Mouse (Mus musculus): Measurements from ENCODE around the gene Gm13420.
"Not testable (repeated sequence)": the region's sequence is repeated elsewhere in the genome, so short reads cannot be mapped to it uniquely, and the experiment has no call there.

Gm13420 gene

DNA sequence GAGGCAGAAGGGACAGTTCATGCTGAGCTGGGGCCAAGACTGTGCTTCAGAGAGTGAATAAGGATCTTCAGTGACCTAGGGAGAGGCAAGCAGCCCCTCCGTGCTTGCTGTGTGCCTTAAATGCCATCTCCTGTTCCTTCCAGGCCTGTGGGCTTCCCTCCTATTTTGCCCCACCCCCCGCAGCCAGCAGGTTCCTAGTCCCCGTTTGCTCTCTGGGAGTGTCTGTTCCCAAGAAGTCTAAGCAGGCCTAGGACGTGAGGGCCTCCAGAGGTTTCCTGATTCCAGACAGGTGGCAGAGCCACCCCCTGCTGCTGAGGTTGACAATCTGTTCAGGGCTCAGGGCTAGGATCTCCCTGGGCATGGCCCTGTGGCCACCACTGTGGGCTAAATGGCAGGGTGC, 12.7 kb downstream of the Gm13420 start:
- in situ Hi-C loops (cut with MboI, MseI) = no loop called here

- in situ Hi-C loops (cut with MboI, MseI) = no loop called here
Observed at GRCm38 (mm10) chr2:29737209-29737925, 14.1 kb downstream of the Gm13420 start.

DNA sequence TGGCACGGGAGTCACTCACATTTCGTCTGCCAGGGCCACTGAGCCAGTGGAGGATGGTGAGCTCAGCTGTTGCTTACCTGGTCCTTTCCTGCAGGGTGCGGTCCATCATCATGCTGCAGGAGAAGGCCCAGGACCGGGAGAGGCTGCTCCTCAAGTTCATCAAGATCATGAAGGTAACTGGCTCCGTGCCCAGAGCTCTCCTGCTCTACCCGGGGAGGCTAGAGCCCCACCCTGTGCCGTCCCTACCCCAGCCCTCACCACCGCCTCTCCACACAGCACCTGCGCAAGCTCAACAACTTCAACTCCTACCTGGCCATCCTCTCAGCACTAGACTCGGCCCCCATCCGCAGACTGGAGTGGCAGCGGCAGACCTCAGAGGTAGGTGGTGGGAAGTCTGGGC, 15.8 kb downstream of the Gm13420 start:
- in situ Hi-C loops (cut with MboI, MseI) = no loop called here

GRCm38 (mm10) chr2:29733348-29733747, 18.1 kb downstream of the Gm13420 start:
- in situ Hi-C loops (cut with MboI, MseI) = no loop called here

GRCm38 (mm10) chr2:29732559-29732958, 18.9 kb downstream of the Gm13420 start:
- in situ Hi-C loops (cut with MboI, MseI) = no loop called here

DNA sequence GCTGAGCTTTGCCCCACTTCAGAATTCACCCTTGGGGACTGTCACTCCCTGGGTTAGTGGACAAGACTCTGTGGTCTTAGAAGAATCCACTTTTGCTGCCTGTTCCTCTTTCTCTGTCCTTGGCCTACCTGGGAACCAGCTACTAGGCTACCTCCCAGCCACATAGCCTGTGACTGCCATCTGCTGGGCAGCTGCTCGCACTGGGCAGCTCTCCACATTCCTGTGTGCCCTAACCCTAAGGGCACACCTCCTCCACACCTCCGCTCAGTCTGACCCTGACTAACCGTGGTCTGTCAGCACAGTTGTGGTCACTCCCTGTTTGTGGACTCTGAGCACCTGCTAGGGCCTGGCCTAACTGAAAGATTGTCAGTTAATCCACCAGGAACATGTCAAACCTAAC, 19.9 kb downstream of the Gm13420 start:
- in situ Hi-C loops (cut with MboI, MseI) = no loop called here

DNA sequence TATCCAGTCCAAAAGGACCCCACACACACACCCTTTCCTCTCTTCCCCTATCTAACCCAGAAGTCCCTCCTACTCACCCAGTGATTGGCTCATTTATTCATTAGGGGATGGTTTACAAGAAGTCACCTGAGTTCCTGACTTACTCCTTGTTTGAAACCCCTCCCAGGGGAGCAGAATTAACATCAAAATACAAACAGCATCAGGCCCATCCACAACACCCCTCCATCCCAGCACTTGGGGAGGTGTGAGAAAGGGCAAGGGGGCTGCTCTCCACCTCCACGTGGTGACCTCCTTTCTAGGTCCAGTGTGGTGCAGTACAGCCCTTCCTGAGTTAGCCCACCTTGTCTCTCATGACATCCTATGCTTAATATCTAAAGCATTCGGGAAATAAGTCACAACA, 22.0 kb downstream of the Gm13420 start:
- in situ Hi-C loops (cut with MboI, MseI) = no loop called here

DNA sequence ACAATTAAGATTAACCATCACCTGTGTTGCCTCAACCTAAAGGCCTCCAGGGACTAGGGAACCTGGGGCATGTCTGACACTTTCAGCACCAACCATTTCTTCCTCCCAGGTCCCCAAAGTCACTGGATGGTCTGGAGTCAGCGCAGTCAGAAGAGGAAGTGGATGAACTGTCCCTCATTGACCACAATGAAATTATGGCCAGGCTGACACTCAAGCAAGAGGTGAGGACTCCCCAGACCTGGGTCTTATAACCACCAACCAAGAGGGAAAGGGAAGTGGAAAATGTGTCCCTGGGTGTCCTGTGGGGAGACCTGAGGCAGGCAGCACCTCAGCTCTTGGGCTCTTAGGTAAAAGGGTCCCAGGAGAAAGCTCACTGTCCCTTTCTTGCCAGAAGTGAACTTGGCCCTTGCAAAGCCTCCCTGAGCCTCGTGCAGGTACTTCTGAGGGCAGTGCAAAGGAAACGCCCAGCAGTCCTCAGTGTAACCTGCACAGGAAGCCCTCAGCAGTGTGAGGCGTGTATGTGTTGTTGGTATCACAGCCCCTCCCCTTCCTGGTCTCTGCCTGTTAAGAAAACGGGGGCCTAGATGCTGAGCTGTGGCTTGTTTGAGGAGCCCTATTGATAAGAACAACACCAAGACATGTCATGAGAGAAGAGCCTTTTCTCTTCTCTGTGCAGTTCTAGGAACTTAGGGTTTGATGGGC, 26.7 kb downstream of the Gm13420 start:
- in situ Hi-C loops (cut with MboI, MseI) = no loop called here

GRCm38 (mm10) chr2:29723132-29723531, 28.4 kb downstream of the Gm13420 start:
- in situ Hi-C loops (cut with MboI, MseI) = no loop called here

GRCm38 (mm10) chr2:29718581-29718980, 32.9 kb downstream of the Gm13420 start:
- in situ Hi-C loops (cut with MboI, MseI) = no loop called here

- in situ Hi-C loops (cut with MboI, MseI) = no loop called here
Observed at GRCm38 (mm10) chr2:29716691-29717090, 34.8 kb downstream of the Gm13420 start.

DNA sequence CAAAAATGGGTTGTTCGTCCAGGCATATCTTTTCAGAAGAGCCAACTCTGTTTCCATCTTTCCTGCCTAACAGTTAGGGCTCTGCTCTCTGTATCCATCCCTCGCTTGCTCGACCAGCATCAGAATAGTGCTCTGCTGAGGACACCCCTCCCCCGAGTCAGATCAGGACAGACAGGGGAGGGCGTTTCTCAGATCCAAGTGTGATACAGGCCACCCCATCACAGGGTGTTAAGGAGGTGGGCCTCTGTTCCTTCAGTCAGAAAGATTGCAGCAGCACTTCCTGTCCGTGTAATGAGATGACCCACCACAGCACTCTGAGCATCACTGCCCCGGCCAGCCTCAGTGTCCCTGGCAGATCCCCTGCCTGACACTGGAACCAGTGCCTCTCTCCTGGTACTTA, 35.3 kb downstream of the Gm13420 start:
- in situ Hi-C loops (cut with MboI, MseI) = no loop called here

GRCm38 (mm10) chr2:29714127-29714526, 37.4 kb downstream of the Gm13420 start:
- in situ Hi-C loops (cut with MboI, MseI) = no loop called here

DNA sequence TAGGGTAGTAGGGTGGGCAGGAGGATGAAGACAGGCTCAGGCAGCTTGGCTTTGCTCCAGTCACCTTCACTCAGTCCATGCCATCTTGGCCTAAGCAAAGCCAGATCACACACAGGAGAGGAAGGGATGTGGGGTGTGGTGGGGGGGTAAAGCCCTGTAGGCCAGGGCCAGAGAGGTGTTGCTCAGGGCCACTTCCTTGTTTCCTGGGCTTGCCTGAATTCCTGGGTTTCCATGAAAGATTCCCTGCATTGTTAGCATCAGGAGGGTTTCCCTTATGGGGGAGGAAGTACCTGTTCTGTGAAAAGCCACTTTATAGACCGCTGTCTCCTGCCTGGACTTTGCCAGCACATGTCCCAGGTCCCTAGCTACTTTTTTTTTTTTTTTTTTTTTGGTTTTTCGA, 38.0 kb downstream of the Gm13420 start:
- in situ Hi-C loops (cut with MboI, MseI) = no loop called here

- in situ Hi-C loops (cut with MboI, MseI) = no loop called here
Observed at GRCm38 (mm10) chr2:29711877-29712276, 39.6 kb downstream of the Gm13420 start.

DNA sequence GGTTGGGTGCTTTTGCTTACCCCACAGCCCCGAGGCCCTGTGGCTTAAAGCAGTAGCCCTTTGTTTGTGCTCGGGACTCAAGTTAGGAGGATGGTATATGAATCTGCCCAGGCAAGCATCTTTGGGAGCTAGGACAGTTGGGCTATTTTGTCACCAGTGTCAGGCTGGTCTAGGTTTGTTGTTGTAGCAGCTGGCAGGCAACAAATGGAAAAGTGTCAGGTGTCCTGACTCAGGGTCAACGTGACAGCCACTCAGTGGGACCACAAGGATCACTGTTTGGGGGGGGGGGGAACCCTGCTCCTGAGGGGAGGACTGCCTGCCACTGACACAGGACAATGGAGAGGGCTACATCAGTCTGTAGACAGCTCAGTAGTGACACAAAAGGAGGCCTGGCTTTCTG, 40.4 kb downstream of the Gm13420 start:
- in situ Hi-C loops (cut with MboI, MseI) = no loop called here

DNA sequence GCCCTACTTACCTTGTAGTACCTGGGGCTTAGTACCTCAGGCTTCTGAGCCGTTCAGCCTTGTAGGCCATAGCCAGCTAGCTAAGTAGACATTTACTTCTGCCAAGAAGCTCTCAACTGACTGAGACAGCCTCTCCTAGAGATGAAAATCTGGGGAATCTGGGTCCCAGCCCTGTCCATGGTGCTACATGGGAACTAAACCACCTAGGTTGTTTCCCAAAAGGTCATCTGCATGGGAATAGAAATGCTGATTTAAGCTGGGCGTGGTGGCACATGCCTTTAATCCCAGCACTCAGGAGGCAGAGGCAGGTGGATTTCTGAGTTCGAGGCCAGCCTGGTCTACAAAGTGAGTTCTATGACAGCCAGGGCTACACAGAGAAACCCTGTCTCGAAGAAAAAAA, 43.3 kb downstream of the Gm13420 start:
- in situ Hi-C loops (cut with MboI, MseI) = not testable (repeated sequence)

GRCm38 (mm10) chr2:29707731-29708130, 43.8 kb downstream of the Gm13420 start:
- in situ Hi-C loops (cut with MboI, MseI) = no loop called here

GRCm38 (mm10) chr2:29706726-29707620, 44.5 kb downstream of the Gm13420 start:
- in situ Hi-C loops (cut with MboI, MseI) = no loop called here

DNA sequence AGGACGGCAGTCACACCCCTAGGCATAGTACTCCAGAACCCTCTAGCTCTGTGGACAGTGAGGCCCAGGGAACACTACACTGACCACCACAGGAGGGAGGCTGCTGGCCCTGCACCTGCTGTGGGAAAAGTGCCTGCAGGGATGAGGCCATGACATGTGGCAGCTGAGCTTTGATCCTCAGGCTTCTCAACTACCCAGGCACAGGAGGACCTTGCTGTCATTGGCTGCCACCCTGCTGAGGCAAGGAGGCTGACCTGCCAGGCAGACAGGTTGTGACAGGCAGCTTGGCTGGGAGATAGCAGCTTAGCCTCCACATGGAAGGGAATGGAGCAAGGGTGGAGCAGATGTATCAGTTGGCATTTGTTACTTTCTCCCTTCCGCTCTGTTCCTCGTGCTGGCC, 46.0 kb downstream of the Gm13420 start:
- in situ Hi-C loops (cut with MboI, MseI) = no loop called here

- in situ Hi-C loops (cut with MboI, MseI) = no loop called here
Observed at GRCm38 (mm10) chr2:29703104-29704081, 48.1 kb downstream of the Gm13420 start.
